Mouse (Mus musculus): Measurements from ENCODE around the gene Cbfa2t2. TPM values are rescaled to one million over a fixed set of nuclear protein-coding genes. Genes with fewer than 3 reads are reported as not detected.

Gene Cbfa2t2
- polyA plus RNA-seq, 1 experiment from 2014 or later = 7.8 TPM

- Histone ChIP-seq H3K27me3 (replicated peaks; ENCODE audit: control insufficient read depth, insufficient read depth, low read length) (no peaks in the 10 kb centered on the region), H3K36me3 (ENCODE audit: control insufficient read depth, insufficient read depth) (peaks cover 7% of the 10 kb centered on the region; the same call in 1 of the 2 replicates), H3K27ac (ENCODE audit: low read depth, low read length) (no peak overlapping the region), H3K4me3 (ENCODE audit: low read depth, low read length) (no peak overlapping the region), H3K9me3 (ENCODE audit: control insufficient read depth) (no peaks in the 10 kb centered on the region), H3K4me1 (replicated peaks; ENCODE audit: control insufficient read depth, insufficient read depth, low read length) (no peaks in the 10 kb centered on the region), H3K4me2 (replicated peaks; ENCODE audit: low read depth) (no peak overlapping the region; the same call in 1 of the 2 replicates), H3K9ac (ENCODE audit: low read depth, low read length) (no peak overlapping the region)
- no peak for TF ChIP-seq CTCF (IDR thresholded peaks at IDR 0.05; ENCODE audit: low read depth)
- WGBS = 35% methylated on average over 8 of the region's 8 CpGs
- no peak for ATAC-seq
Measured at GRCm38 (mm10) chr2:154566641-154567040, 130.4 kb downstream of the Cbfa2t2 start.

GRCm38 (mm10) chr2:154567766-154568165 lies 131.5 kb downstream of the Cbfa2t2 start:
- Histone ChIP-seq H3K27ac (ENCODE audit: low read depth, low read length) (peak overlapping the region; percentile 28; the same call in 1 of the 2 replicates), H3K4me1 (replicated peaks; ENCODE audit: control insufficient read depth, insufficient read depth, low read length) (no peaks in the 10 kb centered on the region), H3K36me3 (ENCODE audit: control insufficient read depth, insufficient read depth) (peaks cover 7% of the 10 kb centered on the region; the same call in 1 of the 2 replicates), H3K9me3 (ENCODE audit: control insufficient read depth) (no peaks in the 10 kb centered on the region), H3K9ac (ENCODE audit: low read depth, low read length) (no peak overlapping the region), H3K4me3 (ENCODE audit: low read depth, low read length) (peak overlapping the region; percentile 85; the same call in 1 of the 2 replicates), H3K27me3 (replicated peaks; ENCODE audit: control insufficient read depth, insufficient read depth, low read length) (no peaks in the 10 kb centered on the region), H3K4me2 (replicated peaks; ENCODE audit: low read depth) (peak overlapping the region; percentile 89)
- 54% methylated on average over 2 of the region's 2 CpGs for WGBS
- TF ChIP-seq CTCF (IDR thresholded peaks at IDR 0.05; ENCODE audit: low read depth) = no peak
- ATAC-seq = no peak

- Histone ChIP-seq H3K4me3 (ENCODE audit: low read depth, low read length) (peak overlapping the region; percentile 85), H3K9ac (ENCODE audit: low read depth, low read length) (peak overlapping the region; percentile 55), H3K4me2 (replicated peaks; ENCODE audit: low read depth) (peak overlapping the region; percentile 89), H3K27ac (ENCODE audit: low read depth, low read length) (peak overlapping the region; percentile 50), H3K27me3 (replicated peaks; ENCODE audit: control insufficient read depth, insufficient read depth, low read length) (no peaks in the 10 kb centered on the region), H3K36me3 (ENCODE audit: control insufficient read depth, insufficient read depth) (peaks cover 7% of the 10 kb centered on the region; the same call in 1 of the 2 replicates), H3K4me1 (replicated peaks; ENCODE audit: control insufficient read depth, insufficient read depth, low read length) (no peaks in the 10 kb centered on the region), H3K9me3 (ENCODE audit: control insufficient read depth) (no peaks in the 10 kb centered on the region)
- 0 out of 2 replicates have a peak, but pooled peaks have one; percentile 11 for ATAC-seq
- 13% methylated on average over 10 of the region's 10 CpGs for WGBS
- TF ChIP-seq CTCF (IDR thresholded peaks at IDR 0.05; ENCODE audit: low read depth) = no peak
Measured at GRCm38 (mm10) chr2:154568329-154569070, 132.2 kb downstream of the Cbfa2t2 start.

- Histone ChIP-seq H3K4me2 (replicated peaks; ENCODE audit: low read depth) (peak overlapping the region; percentile 89), H3K27ac (ENCODE audit: low read depth, low read length) (peak overlapping the region; percentile 74), H3K27me3 (replicated peaks; ENCODE audit: control insufficient read depth, insufficient read depth, low read length) (no peaks in the 10 kb centered on the region), H3K36me3 (ENCODE audit: control insufficient read depth, insufficient read depth) (0 out of 2 replicates have a peak, but pooled peaks cover under 1% of the 10 kb centered on the region), H3K4me3 (ENCODE audit: low read depth, low read length) (peak overlapping the region; percentile 85), H3K4me1 (replicated peaks; ENCODE audit: control insufficient read depth, insufficient read depth, low read length) (no peaks in the 10 kb centered on the region), H3K9me3 (ENCODE audit: control insufficient read depth) (no peaks in the 10 kb centered on the region), H3K9ac (ENCODE audit: low read depth, low read length) (peak overlapping the region; percentile 55)
- ATAC-seq = peak; percentile 70
- WGBS = under 1% methylated on average over 70 of the region's 70 CpGs
- no peak for TF ChIP-seq CTCF (IDR thresholded peaks at IDR 0.05; ENCODE audit: low read depth)
Measured at GRCm38 (mm10) chr2:154569071-154569748, 132.9 kb downstream of the Cbfa2t2 start.

GRCm38 (mm10) chr2:154569836-154570286 lies 133.6 kb downstream of the Cbfa2t2 start, which contains the start of gene E2f1:
TSS of gene E2f1 (minus strand) at chr2:154569892.
- Histone ChIP-seq H3K4me2 (replicated peaks; ENCODE audit: low read depth) (peak within 1 kb of the TSS; percentile 89), H3K4me3 (ENCODE audit: low read depth, low read length) (peak within 1 kb of the TSS; percentile 85), H3K36me3 (ENCODE audit: control insufficient read depth, insufficient read depth) (no peaks in the 10 kb centered on the region), H3K27ac (ENCODE audit: low read depth, low read length) (peak within 1 kb of the TSS; percentile 74), H3K4me1 (replicated peaks; ENCODE audit: control insufficient read depth, insufficient read depth, low read length) (no peaks in the 10 kb centered on the region), H3K9me3 (ENCODE audit: control insufficient read depth) (no peaks in the 10 kb centered on the region), H3K9ac (ENCODE audit: low read depth, low read length) (peak within 1 kb of the TSS; percentile 55), H3K27me3 (replicated peaks; ENCODE audit: control insufficient read depth, insufficient read depth, low read length) (no peaks in the 10 kb centered on the region)
- TF ChIP-seq CTCF (IDR thresholded peaks at IDR 0.05; ENCODE audit: low read depth) = peak; percentile 43; the same call in 1 of the 2 replicates
- WGBS = 0% methylated on average over 38 of the region's 44 CpGs
- peak; percentile 97 for ATAC-seq

- ATAC-seq = no peak
- Histone ChIP-seq H3K27ac (ENCODE audit: low read depth, low read length) (no peak overlapping the region), H3K9me3 (ENCODE audit: control insufficient read depth) (no peaks in the 10 kb centered on the region), H3K4me3 (ENCODE audit: low read depth, low read length) (no peak overlapping the region; the same call in 1 of the 2 replicates), H3K9ac (ENCODE audit: low read depth, low read length) (no peak overlapping the region), H3K36me3 (ENCODE audit: control insufficient read depth, insufficient read depth) (no peaks in the 10 kb centered on the region), H3K4me1 (replicated peaks; ENCODE audit: control insufficient read depth, insufficient read depth, low read length) (no peaks in the 10 kb centered on the region), H3K4me2 (replicated peaks; ENCODE audit: low read depth) (peak overlapping the region; percentile 89; the same call in 1 of the 2 replicates), H3K27me3 (replicated peaks; ENCODE audit: control insufficient read depth, insufficient read depth, low read length) (no peaks in the 10 kb centered on the region)
- WGBS = 62% methylated on average over 4 of the region's 4 CpGs
- no peak for TF ChIP-seq CTCF (IDR thresholded peaks at IDR 0.05; ENCODE audit: low read depth)
Measured at GRCm38 (mm10) chr2:154570666-154571065, 134.4 kb downstream of the Cbfa2t2 start.

Data from intestine, postnatal 0 days (tissue).